Mouse (Mus musculus) neural tube, embryonic 14.5 days (tissue): ENCODE results near the gene Cyp26b1. TPM values are rescaled to one million over a fixed set of nuclear protein-coding genes. Genes with fewer than 3 reads are reported as not detected.

Experiments
- ATAC-seq: fragments of 200-750 bp; cut with Nextera tagmentation; 2 replicates; pipeline ENCODE4 v1.8.0; 2017; ENCODE audit warnings: low read depth, mild to moderate bottlenecking, moderate TSS enrichment, moderate library complexity
- H3K27ac ChIP-seq: fragments of 300-500 bp; sonication (generic); 2 replicates; pipeline ENCODE4 v1.5.1; 2014; ENCODE audit warnings: low read depth, mild to moderate bottlenecking, control low read depth, low read length, moderate library complexity, mixed read lengths
- H3K27me3 ChIP-seq: fragments of 300-500 bp; sonication (generic); 2 replicates; pipeline ENCODE4 v1.6.1; 2014; ENCODE audit warnings: low read length; ENCODE audit not compliant: control insufficient read depth, insufficient read depth
- H3K36me3 ChIP-seq: fragments of 300-500 bp; sonication (generic); 2 replicates; pipeline ENCODE4 v1.6.1; 2014; ENCODE audit warnings: low read length, mixed read lengths; ENCODE audit not compliant: control insufficient read depth, insufficient read depth
- H3K4me1 ChIP-seq: fragments of 300-500 bp; sonication (generic); 2 replicates; pipeline ENCODE4 v1.6.1; 2014; ENCODE audit warnings: low read length; ENCODE audit not compliant: control insufficient read depth, insufficient read depth
- H3K4me2 ChIP-seq: fragments of 300-500 bp; sonication (generic); 2 replicates; pipeline ENCODE4 v1.6.1; 2014; ENCODE audit warnings: mild to moderate bottlenecking, low read depth, low read length, control low read depth
- H3K4me3 ChIP-seq: fragments of 300-500 bp; sonication (generic); 2 replicates; pipeline ENCODE4 v1.5.1; 2014; ENCODE audit warnings: low read depth, low read length, control low read depth, mixed read lengths
- H3K9ac ChIP-seq: fragments of 300-500 bp; sonication (generic); replicated peaks from 2 replicates; pipeline ENCODE4 v1.6.1; 2014; ENCODE audit warnings: low read depth, mild to moderate bottlenecking, control low read depth, low read length, mixed read lengths
- H3K9me3 ChIP-seq: fragments of 300-500 bp; sonication (generic); 2 replicates; pipeline ENCODE4 v1.6.1; 2016; ENCODE audit warnings: low read length; ENCODE audit not compliant: control insufficient read depth
- WGBS: fragments of 180-500 bp; shearing (Covaris S2); extraction: QIAGEN DNeasy Blood & Tissue Kit; methylation state at CpG from one replicate; pipeline ENCODE4 v1.1.7; 2014; 5-methylcytosine and 5-hydroxymethylcytosine counted together
- polyA plus RNA-seq: library from polyadenylated mRNA; unstranded; fragments of >200 nt; fragmentation: Nextera tagmentation; extraction: Ambion mirVana; gene quantifications from 2 replicates; pipeline ENCODE4 v1.2.1, GENCODE M21; 2014

The Cyp26b1 gene
- polyA plus RNA-seq, 1 experiment from 2014 or later = 11.8 TPM

DNA sequence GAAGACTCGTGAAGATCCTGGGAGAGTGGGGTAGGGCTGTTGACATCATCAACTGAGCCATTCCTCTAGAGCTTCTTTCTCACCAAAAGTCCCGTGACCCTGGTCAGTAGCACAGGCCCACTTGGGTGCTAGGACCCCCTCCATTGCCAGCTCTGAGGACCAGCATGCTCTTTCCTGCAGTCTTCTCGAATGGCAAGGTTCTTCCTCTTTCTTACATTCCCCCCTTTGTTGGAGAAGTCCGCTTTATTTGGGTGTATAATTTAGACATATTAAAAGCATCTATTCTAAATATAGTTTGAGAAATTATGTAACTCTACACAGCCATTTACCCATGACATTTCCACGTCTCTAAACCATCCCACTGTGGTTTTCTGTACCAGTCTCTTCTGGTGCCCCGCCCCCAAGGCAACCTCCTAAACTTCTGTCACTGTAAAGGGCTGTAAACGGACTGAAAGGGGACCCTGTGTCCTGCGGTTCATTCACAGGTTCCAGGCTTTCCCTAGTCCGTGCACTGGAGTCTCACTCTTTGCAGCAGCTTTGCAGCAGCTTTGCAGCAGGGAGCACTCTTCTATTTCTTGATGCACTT, 43.8 kb downstream of the Cyp26b1 start:
- Histone ChIP-seq H3K4me3 (no peak overlapping the region), H3K4me1 (no peaks in the 10 kb centered on the region), H3K36me3 (no peaks in the 10 kb centered on the region), H3K27ac (no peak overlapping the region), H3K27me3 (no peaks in the 10 kb centered on the region), H3K9ac (no peak overlapping the region), H3K9me3 (no peaks in the 10 kb centered on the region), H3K4me2 (no peak overlapping the region)
- ATAC-seq = no peak
- 57% methylated on average over 9 of the region's 9 CpGs for WGBS

- Histone ChIP-seq H3K9ac (no peak overlapping the region), H3K9me3 (no peaks in the 10 kb centered on the region), H3K27me3 (no peaks in the 10 kb centered on the region), H3K36me3 (no peaks in the 10 kb centered on the region), H3K4me3 (no peak overlapping the region), H3K4me1 (no peaks in the 10 kb centered on the region), H3K4me2 (no peak overlapping the region), H3K27ac (no peak overlapping the region)
- no peak for ATAC-seq
- WGBS = 78% methylated on average over 2 of the region's 2 CpGs
Observed at GRCm38 (mm10) chr6:84545428-84545827, 48.3 kb downstream of the Cyp26b1 start.

GRCm38 (mm10) chr6:84544359-84544758, 49.3 kb downstream of the Cyp26b1 start:
- 86% methylated on average over 3 of the region's 3 CpGs for WGBS
- ATAC-seq = no peak
- H3K36me3 ChIP-seq = no peaks in the 10 kb centered on the region
- no peak overlapping the region for H3K4me3 ChIP-seq
- no peak overlapping the region for H3K9ac ChIP-seq
- no peaks in the 10 kb centered on the region for H3K27me3 ChIP-seq
- no peaks in the 10 kb centered on the region for H3K4me1 ChIP-seq
- H3K4me2 ChIP-seq = no peak overlapping the region
- no peak overlapping the region for H3K27ac ChIP-seq
- no peaks in the 10 kb centered on the region for H3K9me3 ChIP-seq

- 51% methylated on average over 5 of the region's 5 CpGs for WGBS
Observed at GRCm38 (mm10) chr6:84543516-84543915, 50.2 kb downstream of the Cyp26b1 start.

GRCm38 (mm10) chr6:84539924-84540323, 53.8 kb downstream of the Cyp26b1 start:
- 55% methylated on average over 4 of the region's 4 CpGs for WGBS
- Histone ChIP-seq H3K27ac (no peak overlapping the region), H3K4me2 (no peak overlapping the region), H3K4me1 (no peaks in the 10 kb centered on the region), H3K27me3 (no peaks in the 10 kb centered on the region), H3K9me3 (no peaks in the 10 kb centered on the region), H3K9ac (no peak overlapping the region), H3K36me3 (no peaks in the 10 kb centered on the region), H3K4me3 (no peak overlapping the region)
- no peak for ATAC-seq

More at GRCm38 (mm10) chr6:84543516-84543915, 50.2 kb downstream of the Cyp26b1 start:
- Histone ChIP-seq H3K27me3 (no peaks in the 10 kb centered on the region), H3K4me1 (no peaks in the 10 kb centered on the region), H3K9ac (no peak overlapping the region), H3K4me2 (no peak overlapping the region), H3K27ac (no peak overlapping the region), H3K9me3 (no peaks in the 10 kb centered on the region), H3K4me3 (no peak overlapping the region), H3K36me3 (no peaks in the 10 kb centered on the region)
- no peak for ATAC-seq

GRCm38 (mm10) chr6:84538681-84539080, 55.0 kb downstream of the Cyp26b1 start:
- H3K27me3 ChIP-seq = no peaks in the 10 kb centered on the region
- H3K9ac ChIP-seq = no peak overlapping the region
- no peaks in the 10 kb centered on the region for H3K4me1 ChIP-seq
- ATAC-seq = no peak
- H3K4me3 ChIP-seq = no peak overlapping the region
- no peak overlapping the region for H3K27ac ChIP-seq
- no peak overlapping the region for H3K4me2 ChIP-seq
- no peaks in the 10 kb centered on the region for H3K36me3 ChIP-seq
- H3K9me3 ChIP-seq = no peaks in the 10 kb centered on the region
- WGBS = 81% methylated on average over 3 of the region's 3 CpGs

DNA sequence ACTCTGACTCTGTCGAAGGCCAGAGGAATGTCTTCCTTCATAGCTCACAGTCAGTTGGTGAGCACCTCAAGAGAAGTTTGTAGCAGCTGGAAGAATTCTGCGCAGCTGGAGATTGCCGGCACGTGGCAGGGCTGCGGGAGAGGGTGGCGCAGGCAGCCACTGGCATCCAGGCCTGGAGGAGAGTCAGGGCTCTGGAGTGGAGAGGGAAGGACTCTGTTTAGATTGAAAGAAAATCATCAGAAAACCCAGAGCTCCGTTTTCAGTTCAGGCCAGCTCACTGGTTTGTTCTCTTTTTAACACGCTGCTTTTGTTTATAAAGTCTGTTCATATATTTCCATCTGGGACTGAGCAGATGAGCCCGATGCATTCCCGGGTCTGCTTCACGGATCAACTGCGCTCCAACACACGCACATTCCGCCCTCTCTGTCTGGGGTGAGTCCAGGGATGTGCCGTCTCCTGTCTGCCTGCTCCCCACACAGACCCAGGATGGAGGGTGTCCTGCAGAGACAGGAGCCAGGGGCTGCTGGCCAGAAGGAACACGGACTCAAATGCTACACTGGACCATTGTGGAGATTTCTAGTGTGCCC, 56.0 kb downstream of the Cyp26b1 start:
- H3K4me3 ChIP-seq = no peak overlapping the region
- H3K4me1 ChIP-seq = no peaks in the 10 kb centered on the region
- no peaks in the 10 kb centered on the region for H3K9me3 ChIP-seq
- H3K9ac ChIP-seq = no peak overlapping the region
- no peaks in the 10 kb centered on the region for H3K36me3 ChIP-seq
- H3K27ac ChIP-seq = no peak overlapping the region
- H3K4me2 ChIP-seq = no peak overlapping the region
- ATAC-seq = no peak
- WGBS = 75% methylated on average over 16 of the region's 16 CpGs
- H3K27me3 ChIP-seq = no peaks in the 10 kb centered on the region

DNA sequence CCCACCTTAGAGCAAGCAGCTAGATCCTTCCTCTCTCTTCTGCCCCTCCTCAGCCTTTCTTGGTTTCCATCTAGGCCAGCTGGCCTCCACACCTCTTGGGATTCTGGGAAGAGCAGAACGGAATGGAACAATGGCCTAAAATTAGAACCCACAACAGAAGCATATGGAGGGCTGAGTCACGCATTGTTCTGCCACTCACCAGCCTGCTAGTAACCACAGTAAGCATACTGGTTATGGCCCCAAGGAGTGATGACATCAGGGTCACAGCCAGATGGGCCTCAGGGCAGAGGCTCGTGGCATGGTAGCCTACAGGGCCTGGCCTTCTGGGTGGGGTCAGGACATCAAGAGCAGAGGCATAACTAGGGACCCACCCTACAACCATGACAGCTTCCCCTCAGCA, 58.8 kb downstream of the Cyp26b1 start:
- H3K4me1 ChIP-seq = no peaks in the 10 kb centered on the region
- no peaks in the 10 kb centered on the region for H3K36me3 ChIP-seq
- H3K9me3 ChIP-seq = no peaks in the 10 kb centered on the region
- no peak for ATAC-seq
- H3K9ac ChIP-seq = no peak overlapping the region
- no peak overlapping the region for H3K4me3 ChIP-seq
- H3K4me2 ChIP-seq = no peak overlapping the region
- H3K27ac ChIP-seq = no peak overlapping the region
- H3K27me3 ChIP-seq = no peaks in the 10 kb centered on the region
- WGBS = 79% methylated on average over 3 of the region's 3 CpGs

- no peak overlapping the region for H3K9ac ChIP-seq
- H3K4me1 ChIP-seq = no peaks in the 10 kb centered on the region
- no peaks in the 10 kb centered on the region for H3K36me3 ChIP-seq
- no peak overlapping the region for H3K4me3 ChIP-seq
- H3K27ac ChIP-seq = no peak overlapping the region
- ATAC-seq = no peak
- H3K9me3 ChIP-seq = no peaks in the 10 kb centered on the region
- H3K4me2 ChIP-seq = no peak overlapping the region
- H3K27me3 ChIP-seq = no peaks in the 10 kb centered on the region
Observed at GRCm38 (mm10) chr6:84529912-84530311, 63.8 kb downstream of the Cyp26b1 start.
